Mouse (Mus musculus): ENCODE results near the gene Cog8.

The Cog8 gene

GRCm38 (mm10) chr8:107056076-107056972, at the start of gene Cog8, which contains the start of gene Nip7:
Gene Cog8, minus strand, starts transcription at chr8:107056689.
Gene Nip7, plus strand, starts transcription at chr8:107056877.
- DNase-seq = peak; percentile 97

- DNase-seq = peak; percentile 90
These were observed 48.1 kb upstream of the Cog8 start for GRCm38 (mm10) chr8:107104547-107104946.

DNA sequence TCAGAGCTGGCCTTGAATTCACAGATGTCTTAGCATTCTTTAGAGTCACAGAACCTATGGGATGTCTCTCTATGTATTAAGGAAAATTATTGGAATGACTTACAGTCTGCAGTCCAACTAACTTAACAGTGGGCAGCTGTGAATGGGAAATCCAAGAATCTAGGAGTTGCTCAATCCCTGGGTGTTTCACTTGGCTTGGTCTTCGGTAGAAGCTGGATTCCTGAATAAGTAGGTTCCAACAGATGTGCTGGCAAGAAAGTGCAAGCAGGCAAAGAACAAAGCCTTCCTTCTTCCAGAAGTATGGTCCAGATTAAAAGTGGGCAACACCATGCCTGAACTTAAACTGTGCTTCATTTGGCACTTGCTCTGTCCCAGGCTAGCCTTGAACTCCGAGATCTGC, 44.1 kb upstream of the Cog8 start:
- DNase-seq = no peak

DNA sequence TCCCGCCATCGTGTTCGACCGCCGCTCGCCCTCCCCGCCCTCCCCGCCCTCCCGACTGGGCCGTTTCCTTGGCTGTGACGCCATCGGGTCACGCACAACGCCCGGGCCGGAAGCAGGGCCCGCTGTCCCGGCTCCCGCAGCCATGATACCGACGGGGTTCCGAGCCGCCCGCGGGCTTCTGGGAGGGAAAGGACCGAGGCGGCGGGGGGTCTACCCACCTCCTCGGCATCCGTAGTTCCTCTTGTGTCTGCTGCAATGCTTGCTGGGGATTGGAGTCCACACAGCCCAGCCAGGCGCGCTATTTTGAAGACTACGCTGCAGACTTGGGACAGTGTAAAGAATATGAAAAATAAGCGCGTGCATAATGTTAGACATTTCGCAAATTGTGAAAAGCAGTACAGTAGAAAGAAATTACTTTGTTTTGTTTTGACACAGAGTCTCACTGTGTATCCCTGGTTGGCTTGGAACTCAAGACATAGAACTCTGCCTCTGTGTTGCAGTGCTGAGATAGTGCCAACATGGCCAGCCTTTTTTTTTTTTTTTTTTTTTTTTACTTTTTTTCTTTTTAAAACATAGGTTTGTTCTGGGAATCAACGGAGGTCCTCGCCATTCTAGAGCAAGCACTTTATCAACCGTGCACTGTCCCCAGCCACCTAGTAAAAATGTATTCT, 40.0 kb upstream of the Cog8 start, which contains the start of gene Terf2:
Terf2 (minus strand) TSS at position 182 of the 671 bp plus-strand sequence.
- peak; percentile 96 for DNase-seq

GRCm38 (mm10) chr8:107095717-107096365, 39.4 kb upstream of the Cog8 start:
- no peak for DNase-seq

- DNase-seq = no peak
These were observed 34.0 kb upstream of the Cog8 start for GRCm38 (mm10) chr8:107090531-107090930.

- no peak for DNase-seq
These were observed 32.1 kb upstream of the Cog8 start for GRCm38 (mm10) chr8:107088526-107089063.

GRCm38 (mm10) chr8:107086018-107086417, 29.5 kb upstream of the Cog8 start:
- no peak for DNase-seq

- peak; percentile 27 for DNase-seq
These were observed 28.9 kb upstream of the Cog8 start for GRCm38 (mm10) chr8:107085358-107085757.

DNA sequence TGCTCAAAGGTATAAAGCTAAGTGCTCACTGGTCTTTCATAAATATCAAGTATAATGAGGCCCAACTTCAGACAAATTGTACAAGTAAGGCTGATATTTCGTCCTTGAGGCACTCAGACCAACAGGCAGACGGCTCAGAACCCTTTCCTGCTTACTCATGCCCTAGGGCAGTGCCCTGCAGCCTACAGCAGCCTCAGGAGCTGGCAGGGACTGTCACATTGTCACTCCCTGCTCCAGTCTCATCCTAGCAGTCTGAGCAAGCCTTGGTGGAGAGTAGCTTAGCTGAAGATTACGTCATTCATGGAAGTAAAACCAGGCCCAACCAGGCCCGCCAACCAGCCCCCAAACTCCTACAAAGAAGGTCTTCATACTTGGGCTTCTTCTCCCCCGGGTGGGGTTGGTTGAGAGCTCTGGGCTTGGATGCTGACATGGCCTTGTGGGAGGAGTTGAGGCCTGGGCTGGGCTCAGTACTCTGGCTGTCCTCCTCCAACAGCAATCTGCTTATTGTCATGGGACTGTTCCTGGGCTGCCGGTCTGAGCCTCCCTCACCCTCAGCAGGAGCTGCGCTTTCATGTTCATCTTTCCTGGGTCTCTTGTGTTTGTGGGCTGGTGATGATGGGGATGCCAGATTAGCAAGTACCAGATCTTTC, 19.9 kb upstream of the Cog8 start:
- DNase-seq = no peak

DNA sequence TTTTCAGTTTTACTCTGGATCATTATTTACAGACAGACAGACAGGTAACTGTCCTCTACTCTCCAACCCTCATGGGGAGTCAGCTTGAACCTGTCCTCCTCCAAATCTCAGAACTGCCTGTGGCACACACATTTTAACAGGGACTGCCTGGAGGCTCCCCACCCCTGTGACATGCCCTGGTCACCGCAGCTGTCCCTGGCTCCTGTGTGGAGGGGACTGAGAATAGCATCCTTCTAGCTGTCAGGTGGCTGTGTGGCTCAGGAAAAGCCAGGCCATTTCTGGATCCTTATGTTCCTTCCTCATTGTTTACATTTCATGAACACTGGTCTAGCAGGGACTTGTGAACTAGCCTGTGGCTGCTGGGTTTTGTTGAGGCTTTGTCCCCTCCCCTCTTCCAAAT, 17.6 kb upstream of the Cog8 start:
- no peak for DNase-seq

GRCm38 (mm10) chr8:107073706-107074105, 17.2 kb upstream of the Cog8 start:
- no peak for DNase-seq

GRCm38 (mm10) chr8:107065511-107066496, 9.3 kb upstream of the Cog8 start, which contains the start of gene Tmed6:
Gene Tmed6, minus strand, starts transcription at chr8:107065644.
- DNase-seq = peak; percentile 74

- DNase-seq = no peak
These were observed 6.1 kb upstream of the Cog8 start for GRCm38 (mm10) chr8:107062613-107063012.

DNA sequence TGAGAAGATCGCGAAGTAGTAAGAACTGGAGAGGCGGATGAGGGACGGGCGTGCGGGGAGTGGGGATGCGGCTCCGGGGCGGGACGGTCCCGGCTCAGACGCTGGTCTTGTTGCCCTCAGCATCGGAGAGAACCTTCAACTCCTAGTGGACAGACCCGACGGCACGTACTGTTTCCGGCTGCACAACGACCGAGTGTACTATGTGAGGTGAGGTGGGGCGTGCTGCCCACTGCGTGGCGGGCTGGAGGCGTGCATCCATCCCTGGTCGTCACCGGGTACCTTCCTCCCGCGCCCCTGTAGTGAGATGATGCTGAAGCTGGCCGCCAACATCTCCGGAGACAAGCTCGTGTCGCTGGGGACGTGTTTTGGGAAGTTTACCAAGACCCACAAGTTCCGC, 482 bp upstream of the Cog8 start:
- DNase-seq = no peak

GRCm38 (mm10) chr8:107052046-107052445, 4.4 kb downstream of the Cog8 start:
- DNase-seq = no peak

GRCm38 (mm10) chr8:107049480-107049879, 7.0 kb downstream of the Cog8 start:
- DNase-seq = no peak

DNA sequence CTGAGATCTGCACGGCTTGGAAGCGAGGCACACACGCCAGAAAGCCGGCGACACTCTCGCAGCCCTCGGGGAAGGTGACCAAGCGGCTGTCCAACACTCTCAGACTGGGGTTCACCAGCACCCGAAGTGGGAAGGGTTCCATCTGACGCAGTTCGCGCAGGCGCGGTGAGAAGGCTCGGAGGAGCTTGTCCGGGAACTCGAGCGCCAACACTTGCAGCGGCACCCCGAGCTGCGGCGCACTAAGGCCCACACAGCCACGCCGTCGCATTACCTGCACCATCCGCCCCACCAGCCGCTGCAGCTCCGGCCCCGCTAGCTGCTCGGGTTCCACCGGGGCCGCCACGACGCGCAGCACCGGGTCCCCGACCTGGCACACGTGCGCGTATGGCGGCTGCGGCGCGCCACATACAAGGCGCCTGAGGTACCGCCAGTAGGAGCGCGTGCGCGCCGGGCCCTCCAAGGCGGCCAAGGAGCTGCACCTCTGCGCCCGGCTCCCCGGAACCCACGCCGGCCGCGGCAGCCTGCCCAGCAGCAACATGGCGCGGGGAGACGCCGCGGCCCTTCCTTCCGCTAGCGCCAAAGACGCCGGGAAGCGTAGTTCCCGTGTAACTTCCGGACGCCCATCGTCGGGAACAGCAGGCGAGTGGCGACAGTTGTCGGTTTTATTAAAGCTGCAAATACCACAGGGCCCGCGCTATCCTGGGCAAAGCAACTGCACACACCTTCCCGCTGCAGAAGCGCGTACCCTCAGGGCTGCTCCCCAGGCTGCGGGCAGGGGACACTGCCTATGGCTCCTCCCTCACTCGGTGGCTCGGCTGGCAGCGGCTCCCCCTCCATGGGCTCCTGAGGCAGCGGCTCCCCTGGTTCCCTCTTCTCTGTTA, 8.2 kb downstream of the Cog8 start, which contains the start of gene Pdf:
Pdf (minus strand) TSS at position 554 of the 881 bp plus-strand sequence.
- peak; percentile 89 for DNase-seq

GRCm38 (mm10) chr8:107046976-107047375, 9.5 kb downstream of the Cog8 start:
- no peak for DNase-seq

GRCm38 (mm10) chr8:107045478-107045877, 11.0 kb downstream of the Cog8 start:
- DNase-seq = no peak

All from kidney, postnatal 10 days (tissue).